Mouse (Mus musculus) limb, embryonic 15.5 days (tissue): ENCODE measurements around the gene Iqcf3. TPM values are rescaled to one million over a fixed set of nuclear protein-coding genes. Genes with fewer than 3 reads are reported as not detected.

Experiments used
- ATAC-seq: fragments of 200-750 bp; cut with Nextera tagmentation; 2 replicates; pipeline ENCODE4 v1.8.0; 2017; ENCODE audit warnings: low read depth, moderate TSS enrichment; ENCODE audit not compliant: insufficient number of reproducible peaks, low FRiP score, low TSS enrichment
- H3K27ac ChIP-seq: fragments of 300-500 bp; sonication (generic); 2 replicates; pipeline ENCODE4 v1.5.1; 2015; ENCODE audit warnings: moderate library complexity, mild to moderate bottlenecking, inconsistent platforms
- H3K27me3 ChIP-seq: fragments of 300-500 bp; sonication (generic); 2 replicates; pipeline ENCODE4 v1.6.1; 2015; ENCODE audit warnings: inconsistent platforms
- H3K36me3 ChIP-seq: fragments of 300-500 bp; sonication (generic); 2 replicates; pipeline ENCODE4 v1.6.1; 2015; ENCODE audit warnings: inconsistent platforms
- H3K4me1 ChIP-seq: fragments of 300-500 bp; sonication (generic); 2 replicates; pipeline ENCODE4 v1.6.1; 2015; ENCODE audit warnings: inconsistent platforms
- H3K4me2 ChIP-seq: fragments of 300-500 bp; sonication (generic); 2 replicates; pipeline ENCODE4 v1.6.1; 2015; ENCODE audit warnings: mild to moderate bottlenecking, inconsistent platforms
- H3K4me3 ChIP-seq: fragments of 300-500 bp; sonication (generic); 2 replicates; pipeline ENCODE4 v1.5.1; 2015; ENCODE audit warnings: mild to moderate bottlenecking, inconsistent platforms
- H3K9ac ChIP-seq: fragments of 300-500 bp; sonication (generic); 2 replicates; pipeline ENCODE4 v1.6.1; 2015; ENCODE audit warnings: inconsistent platforms
- H3K9me3 ChIP-seq: fragments of 300-500 bp; sonication (generic); 2 replicates; pipeline ENCODE4 v1.6.1; 2016; ENCODE audit warnings: inconsistent platforms
- WGBS: fragments of 180-500 bp; shearing (Covaris S2); methylation state at CpG from one replicate; pipeline ENCODE4 v1.1.7; 2015; 5-methylcytosine and 5-hydroxymethylcytosine counted together
- polyA plus RNA-seq: library from polyadenylated mRNA; unstranded; fragments of >200 nt; fragmentation: Nextera tagmentation; extraction: Ambion mirVana; gene quantifications from 2 replicates; pipeline ENCODE4 v1.2.1, GENCODE M21; 2015

Iqcf3 gene
- polyA plus RNA-seq, 1 experiment from 2014 or later = not detected

DNA sequence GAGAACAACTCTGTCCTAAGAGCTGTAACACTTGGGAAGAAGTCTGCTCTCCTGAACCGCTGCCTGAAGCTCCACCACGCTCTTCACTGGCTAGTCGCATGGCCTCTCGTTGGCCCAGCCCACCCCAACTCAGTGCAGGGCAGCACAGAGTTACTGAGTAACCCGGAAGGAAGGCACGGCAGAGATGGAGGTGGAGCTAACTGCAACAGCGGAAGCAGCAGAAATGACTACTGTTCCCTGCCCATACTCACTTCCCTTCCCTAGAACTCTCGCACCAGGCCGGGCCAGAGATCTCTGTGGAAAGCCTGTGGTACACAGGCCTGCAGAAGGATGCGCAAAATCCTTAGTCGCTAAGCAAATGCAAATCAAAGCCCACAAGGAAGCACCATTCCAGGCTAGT is 5.0 kb upstream of the Iqcf3 start:
- H3K4me1 ChIP-seq = no peaks in the 10 kb centered on the region
- 59% methylated on average over 11 of the region's 11 CpGs for WGBS
- no peak for ATAC-seq

DNA sequence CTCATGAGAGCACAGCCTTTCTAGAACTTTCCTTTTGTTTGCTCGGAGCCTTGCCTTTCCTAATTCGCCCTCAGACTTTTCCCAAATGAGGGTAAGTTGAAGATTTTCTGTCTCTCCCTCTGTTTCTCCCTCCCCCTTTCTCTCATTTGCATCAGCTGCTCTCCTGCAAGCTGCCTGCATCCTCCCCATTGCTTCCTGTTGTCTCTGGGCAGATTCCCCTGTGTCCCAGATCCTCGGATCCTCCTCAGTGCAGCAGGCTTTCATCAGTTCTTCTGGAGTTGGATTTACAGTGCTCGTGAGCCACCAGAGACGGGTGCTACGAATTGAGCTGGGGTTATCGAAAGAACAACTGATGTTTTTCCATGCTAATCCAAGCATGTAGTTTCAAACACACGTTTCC is 2.6 kb upstream of the Iqcf3 start:
- ATAC-seq = no peak
- H3K9me3 ChIP-seq = no peaks in the 10 kb centered on the region

More for the DNA sequence above, 5.0 kb upstream of the Iqcf3 start:
- Histone ChIP-seq H3K27me3 (no peaks in the 10 kb centered on the region; the same call in 1 of the 2 replicates), H3K9me3 (no peaks in the 10 kb centered on the region), H3K36me3 (no peaks in the 10 kb centered on the region), H3K9ac (no peak overlapping the region), H3K27ac (no peak overlapping the region), H3K4me2 (no peak overlapping the region), H3K4me3 (no peak overlapping the region)

DNA sequence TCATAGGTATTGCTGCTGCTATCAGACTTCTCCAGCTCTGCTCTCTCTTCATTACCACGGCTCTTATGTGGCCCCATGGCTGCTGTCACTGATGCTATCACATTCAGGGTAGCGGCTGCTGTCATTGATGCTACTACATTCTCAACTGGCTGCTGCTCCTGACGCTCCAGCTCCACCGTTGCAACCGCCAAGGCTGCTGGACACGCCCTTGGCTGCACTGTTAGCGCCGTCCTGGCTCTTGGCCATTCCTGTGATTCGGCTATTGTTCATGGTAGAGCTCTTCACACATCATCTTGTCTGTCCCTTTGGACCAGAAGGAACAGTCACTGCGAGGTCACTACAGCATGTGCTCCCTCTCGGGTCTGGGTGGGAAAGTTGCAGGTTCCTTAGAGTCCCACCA is 860 bp upstream of the Iqcf3 start:
- 92% methylated on average over 11 of the region's 11 CpGs for WGBS

More for the DNA sequence above, 2.6 kb upstream of the Iqcf3 start:
- H3K27me3 ChIP-seq = no peaks in the 10 kb centered on the region; the same call in 1 of the 2 replicates
- H3K4me3 ChIP-seq = no peak overlapping the region
- no peak overlapping the region for H3K27ac ChIP-seq
- H3K36me3 ChIP-seq = no peaks in the 10 kb centered on the region
- WGBS = 74% methylated on average over 8 of the region's 8 CpGs
- H3K9ac ChIP-seq = no peak overlapping the region
- no peak overlapping the region for H3K4me2 ChIP-seq
- H3K4me1 ChIP-seq = no peaks in the 10 kb centered on the region

DNA sequence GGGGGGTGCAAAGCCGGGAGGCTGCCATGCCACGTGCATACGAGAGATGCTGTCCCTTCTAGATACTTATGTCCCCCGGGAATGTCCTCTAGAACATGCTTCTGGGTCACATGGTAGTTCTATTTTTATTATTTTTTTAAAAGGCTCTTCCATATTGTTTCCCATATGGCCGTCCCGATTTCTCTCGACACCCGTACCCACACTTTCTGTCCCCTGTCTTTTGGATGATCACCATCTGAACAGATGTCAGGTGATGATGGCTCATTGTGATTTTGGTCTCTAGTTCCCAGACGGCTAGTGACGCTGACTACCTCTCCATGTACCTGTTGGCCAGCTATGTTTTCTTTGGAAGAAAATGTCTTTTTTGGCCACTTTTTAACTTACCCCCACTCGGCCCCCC is 26.5 kb downstream of the Iqcf3 start:
- H3K4me3 ChIP-seq = no peak overlapping the region
- ATAC-seq = no peak
- H3K27me3 ChIP-seq = no peaks in the 10 kb centered on the region
- no peaks in the 10 kb centered on the region for H3K36me3 ChIP-seq
- H3K9ac ChIP-seq = no peak overlapping the region
- WGBS = 87% methylated on average over 11 of the region's 11 CpGs
- H3K4me1 ChIP-seq = no peaks in the 10 kb centered on the region
- H3K27ac ChIP-seq = no peak overlapping the region
- H3K9me3 ChIP-seq = no peaks in the 10 kb centered on the region
- H3K4me2 ChIP-seq = no peak overlapping the region

More for the DNA sequence above, 860 bp upstream of the Iqcf3 start:
- H3K4me1 ChIP-seq = no peaks in the 10 kb centered on the region
- no peak overlapping the region for H3K27ac ChIP-seq
- no peaks in the 10 kb centered on the region for H3K27me3 ChIP-seq
- H3K9me3 ChIP-seq = no peaks in the 10 kb centered on the region
- H3K4me3 ChIP-seq = no peak overlapping the region
- ATAC-seq = no peak
- H3K36me3 ChIP-seq = no peaks in the 10 kb centered on the region
- no peak overlapping the region for H3K4me2 ChIP-seq
- H3K9ac ChIP-seq = no peak overlapping the region

DNA sequence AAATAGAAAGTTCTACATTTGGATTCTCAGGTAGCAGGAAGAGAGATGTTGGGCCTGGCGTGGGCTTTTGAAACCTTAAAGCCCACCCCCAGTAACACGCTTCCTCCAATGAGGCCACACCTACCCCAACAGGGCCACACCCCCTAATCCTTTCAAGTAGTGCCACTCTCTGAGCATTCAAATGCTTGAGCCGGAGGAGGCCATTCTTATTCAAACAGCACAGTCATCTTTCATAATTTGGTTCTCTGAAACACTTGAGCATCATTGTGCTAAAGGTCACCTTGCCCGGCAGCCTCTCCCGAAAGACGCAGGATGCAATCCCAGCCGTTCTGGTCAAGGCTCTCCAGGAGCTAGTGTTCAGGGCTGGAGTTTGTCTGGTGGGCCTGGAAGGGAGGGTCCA is 27.1 kb downstream of the Iqcf3 start:
- no peak overlapping the region for H3K4me2 ChIP-seq
- H3K9me3 ChIP-seq = no peaks in the 10 kb centered on the region
- no peaks in the 10 kb centered on the region for H3K36me3 ChIP-seq
- ATAC-seq = no peak
- WGBS = 92% methylated on average over 7 of the region's 7 CpGs
- H3K4me1 ChIP-seq = no peaks in the 10 kb centered on the region
- no peak overlapping the region for H3K27ac ChIP-seq
- no peak overlapping the region for H3K9ac ChIP-seq
- no peak overlapping the region for H3K4me3 ChIP-seq
- H3K27me3 ChIP-seq = no peaks in the 10 kb centered on the region

DNA sequence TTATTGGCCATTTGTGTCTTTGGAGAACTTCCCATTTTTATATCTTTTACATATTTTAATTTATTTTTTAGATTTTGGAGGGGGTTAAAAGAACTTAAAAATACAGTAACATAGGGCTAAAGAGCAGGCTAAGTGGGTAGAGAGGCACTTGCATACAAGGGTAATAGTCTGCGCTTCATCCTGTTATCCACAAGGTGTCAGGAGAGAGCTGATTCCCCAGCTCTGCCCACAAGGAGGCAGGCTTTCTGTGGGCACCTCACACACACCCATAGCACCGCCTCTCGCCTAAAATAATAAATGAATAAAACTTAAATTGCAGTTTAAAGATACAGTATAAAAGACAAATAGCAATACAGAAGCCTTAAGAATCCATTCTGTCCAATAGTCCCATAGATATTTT is 29.6 kb downstream of the Iqcf3 start:
- no peak overlapping the region for H3K9ac ChIP-seq
- no peaks in the 10 kb centered on the region for H3K4me1 ChIP-seq
- ATAC-seq = no peak
- WGBS = 24% methylated on average over 3 of the region's 3 CpGs
- H3K27ac ChIP-seq = no peak overlapping the region
- no peaks in the 10 kb centered on the region for H3K36me3 ChIP-seq
- no peaks in the 10 kb centered on the region for H3K27me3 ChIP-seq
- H3K4me2 ChIP-seq = no peak overlapping the region
- no peak overlapping the region for H3K4me3 ChIP-seq
- H3K9me3 ChIP-seq = no peaks in the 10 kb centered on the region

DNA sequence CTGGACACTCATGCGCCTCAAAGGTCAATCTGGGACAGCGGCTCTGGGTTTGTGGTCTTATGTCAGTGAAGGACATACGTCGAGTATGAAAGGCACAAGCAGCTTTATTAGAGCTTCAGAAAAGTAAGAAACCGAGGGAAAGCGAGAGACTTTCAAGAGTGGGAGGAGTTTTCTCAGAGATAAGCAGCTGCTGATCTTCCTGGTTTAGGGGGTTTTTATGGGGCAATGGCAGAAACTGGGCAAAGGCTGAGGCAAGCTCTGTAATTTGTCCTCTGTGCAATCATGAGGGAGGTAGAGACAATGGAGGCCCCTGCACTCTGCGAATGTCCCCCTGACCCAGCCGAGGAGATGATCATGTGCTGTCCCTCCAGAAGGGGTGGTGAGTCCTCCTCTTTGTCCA is 41.5 kb downstream of the Iqcf3 start:
- Histone ChIP-seq H3K27me3 (no peaks in the 10 kb centered on the region), H3K4me2 (no peak overlapping the region), H3K4me1 (no peaks in the 10 kb centered on the region), H3K9ac (no peak overlapping the region), H3K36me3 (no peaks in the 10 kb centered on the region), H3K27ac (no peak overlapping the region), H3K4me3 (no peak overlapping the region), H3K9me3 (no peaks in the 10 kb centered on the region)
- 74% methylated on average over 8 of the region's 8 CpGs for WGBS
- ATAC-seq = no peak

DNA sequence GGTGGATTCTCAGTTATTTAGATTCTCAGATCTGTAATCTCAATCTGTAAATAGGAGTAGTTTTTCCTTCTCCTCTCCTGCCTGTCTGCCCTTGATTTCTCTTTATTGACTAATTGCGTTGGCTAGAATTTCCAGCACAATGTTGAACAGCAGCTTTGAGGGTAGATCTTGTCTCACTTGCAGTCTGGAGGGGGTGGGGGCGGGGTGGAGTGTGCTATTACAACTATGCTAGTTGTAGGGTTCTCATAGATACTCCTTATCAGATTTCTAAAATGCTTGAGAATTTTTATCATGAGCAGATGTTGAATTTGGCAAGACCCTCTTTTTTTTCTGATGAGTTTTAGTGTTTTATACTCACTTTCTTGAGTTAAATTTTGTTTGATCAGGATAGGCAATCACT is 42.0 kb downstream of the Iqcf3 start:
- H3K36me3 ChIP-seq = no peaks in the 10 kb centered on the region

DNA sequence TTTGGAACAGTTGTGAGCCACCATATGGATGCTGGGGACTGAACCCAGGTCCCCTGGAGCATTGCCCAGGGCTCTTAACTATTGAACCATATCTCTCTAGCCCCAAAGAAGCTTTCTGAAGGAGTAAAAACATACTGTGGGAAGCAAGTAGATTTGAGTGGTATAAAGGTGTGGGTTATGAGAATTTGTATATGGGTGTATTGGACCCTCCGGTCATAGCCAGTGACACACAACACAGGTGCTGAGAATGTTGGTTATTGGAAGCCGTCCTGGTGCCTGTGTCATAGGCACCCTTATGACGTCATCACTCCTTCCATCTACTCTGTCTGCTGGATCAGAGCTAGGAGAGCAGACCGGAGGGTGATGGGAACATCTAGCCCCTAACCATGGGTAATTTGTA is 47.2 kb downstream of the Iqcf3 start, which contains the start of gene Iqcf5:
TSS of gene Iqcf5 (plus strand) at position 301 of the 400 bp plus-strand sequence.
- WGBS = 82% methylated on average over 4 of the region's 4 CpGs

More for the DNA sequence above, 42.0 kb downstream of the Iqcf3 start:
- no peak for ATAC-seq
- Histone ChIP-seq H3K27ac (no peak overlapping the region), H3K9me3 (no peaks in the 10 kb centered on the region), H3K9ac (no peak overlapping the region), H3K4me2 (no peak overlapping the region), H3K4me1 (no peaks in the 10 kb centered on the region), H3K4me3 (no peak overlapping the region), H3K27me3 (no peaks in the 10 kb centered on the region)
- WGBS = 57% methylated on average over 2 of the region's 2 CpGs

DNA sequence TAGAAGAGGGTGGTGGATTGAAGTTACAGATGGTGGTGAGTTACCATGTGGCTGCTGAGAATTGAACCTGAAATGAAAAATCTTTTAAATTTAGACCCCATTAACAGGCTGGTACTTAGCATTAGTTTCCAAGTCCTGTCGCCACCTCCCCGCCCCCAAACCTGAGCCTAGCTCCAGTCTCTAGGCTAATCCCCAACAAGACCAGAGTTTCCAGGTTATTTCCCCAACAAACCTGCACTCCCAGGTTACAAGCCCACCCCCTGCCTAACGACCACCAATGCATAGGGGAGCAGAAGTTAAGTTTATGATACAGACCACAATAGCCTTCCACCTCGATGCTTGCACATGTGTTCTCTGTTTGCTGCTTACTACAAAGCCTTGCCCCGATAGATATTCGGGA is 47.9 kb downstream of the Iqcf3 start:
- H3K27me3 ChIP-seq = no peaks in the 10 kb centered on the region
- no peaks in the 10 kb centered on the region for H3K36me3 ChIP-seq
- H3K9me3 ChIP-seq = no peaks in the 10 kb centered on the region
- no peak overlapping the region for H3K4me2 ChIP-seq
- no peak overlapping the region for H3K9ac ChIP-seq
- H3K4me3 ChIP-seq = no peak overlapping the region
- H3K27ac ChIP-seq = no peak overlapping the region
- no peak for ATAC-seq
- WGBS = 56% methylated on average over 6 of the region's 6 CpGs
- no peaks in the 10 kb centered on the region for H3K4me1 ChIP-seq

More for the DNA sequence above, 47.2 kb downstream of the Iqcf3 start, which contains the start of gene Iqcf5:
- Histone ChIP-seq H3K4me2 (no peak within 1 kb of the TSS), H3K9ac (no peak within 1 kb of the TSS), H3K9me3 (no peaks in the 10 kb centered on the region), H3K4me1 (no peaks in the 10 kb centered on the region), H3K27ac (no peak within 1 kb of the TSS), H3K27me3 (no peaks in the 10 kb centered on the region), H3K4me3 (no peak within 1 kb of the TSS), H3K36me3 (no peaks in the 10 kb centered on the region)
- no peak for ATAC-seq

DNA sequence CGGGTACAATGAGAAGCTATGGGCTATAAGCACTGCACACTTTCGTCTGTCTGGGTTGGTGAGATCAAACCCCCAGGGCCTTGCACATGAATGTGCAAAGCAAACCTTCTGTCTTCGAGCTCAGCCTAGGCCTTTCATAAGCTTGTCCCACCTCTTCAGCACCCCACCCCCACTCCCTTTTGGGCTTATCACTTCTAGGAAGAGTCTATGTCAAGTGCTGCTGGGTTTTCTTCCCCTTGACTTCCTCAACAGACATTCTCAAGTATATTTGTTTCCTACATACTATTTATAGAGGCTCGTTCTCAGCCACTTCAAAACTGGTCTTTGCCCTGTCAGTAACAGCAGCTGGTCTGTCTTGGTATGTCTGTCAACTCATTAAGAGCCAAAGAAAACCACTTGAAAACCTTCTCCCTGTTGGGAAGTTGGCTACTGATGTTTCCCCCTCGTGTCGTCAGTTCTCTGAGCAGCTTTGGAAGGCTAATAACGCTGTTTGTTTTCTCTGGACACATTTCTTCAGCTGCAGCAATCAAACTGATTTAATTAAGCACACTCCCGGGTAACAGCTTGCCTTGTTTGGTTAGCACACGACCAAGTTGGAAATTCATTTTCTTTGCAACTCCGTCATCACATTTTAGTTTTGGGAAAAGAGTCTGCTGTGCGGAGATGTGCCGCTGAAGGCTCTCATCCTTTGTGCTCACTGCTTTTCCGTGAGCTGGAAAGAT is 48.5 kb downstream of the Iqcf3 start:
- no peak overlapping the region for H3K4me2 ChIP-seq
- 56% methylated on average over 13 of the region's 13 CpGs for WGBS
- no peak for ATAC-seq

DNA sequence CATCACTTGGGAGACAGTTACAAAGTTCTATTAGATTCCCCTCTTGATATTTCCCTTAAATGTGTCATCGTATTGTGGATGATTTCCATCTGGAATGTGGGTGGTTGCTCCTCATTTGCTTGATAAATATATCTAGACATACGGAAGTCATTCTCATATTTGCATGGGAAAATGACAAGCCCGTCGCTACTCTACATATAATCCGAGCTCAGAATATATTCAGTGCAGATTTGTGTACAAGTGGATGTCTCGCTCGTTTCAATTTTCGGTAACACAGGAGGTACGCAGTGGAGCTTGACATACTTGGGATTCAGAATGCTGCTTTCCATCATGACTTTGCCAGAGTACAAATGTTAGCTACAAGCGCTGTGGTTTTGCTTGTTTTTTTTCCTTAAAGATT is 52.1 kb downstream of the Iqcf3 start:
- WGBS = 88% methylated on average over 10 of the region's 10 CpGs
- no peak overlapping the region for H3K27ac ChIP-seq
- H3K9ac ChIP-seq = no peak overlapping the region
- no peak overlapping the region for H3K4me2 ChIP-seq
- no peaks in the 10 kb centered on the region for H3K4me1 ChIP-seq
- no peaks in the 10 kb centered on the region for H3K27me3 ChIP-seq
- no peaks in the 10 kb centered on the region for H3K9me3 ChIP-seq
- no peaks in the 10 kb centered on the region for H3K36me3 ChIP-seq
- no peak for ATAC-seq
- no peak overlapping the region for H3K4me3 ChIP-seq

More for the DNA sequence above, 48.5 kb downstream of the Iqcf3 start:
- no peaks in the 10 kb centered on the region for H3K4me1 ChIP-seq
- no peak overlapping the region for H3K27ac ChIP-seq
- H3K9ac ChIP-seq = no peak overlapping the region
- H3K27me3 ChIP-seq = no peaks in the 10 kb centered on the region
- no peak overlapping the region for H3K4me3 ChIP-seq
- no peaks in the 10 kb centered on the region for H3K9me3 ChIP-seq
- no peaks in the 10 kb centered on the region for H3K36me3 ChIP-seq
